Mouse (Mus musculus) small intestine, adult 2 months (tissue): ENCODE measurements at regions not wholly inside any gene's neighbourhood (a gene's known extent, or its start where the extent isn't known, plus 50 kb on each side); places are given as distances from the start of the nearest gene placed in this dataset.

ENCODE experiments used
- H3K27ac ChIP-seq: fragments of 200-500 bp; 2 replicates; pipeline ENCODE4 v1.5.1; 2012; ENCODE audit warnings: low read depth, low read length, control low read depth, inconsistent platforms; ENCODE audit not compliant: insufficient read depth
- H3K27me3 ChIP-seq: fragments of 200-500 bp; 2 replicates; pipeline ENCODE4 v1.6.1; 2012; ENCODE audit warnings: mild to moderate bottlenecking, moderate library complexity, low read length, inconsistent platforms; ENCODE audit not compliant: control insufficient read depth, insufficient read depth
- H3K36me3 ChIP-seq: fragments of 200-500 bp; 2 replicates; pipeline ENCODE4 v1.6.1; 2012; ENCODE audit warnings: mild to moderate bottlenecking, low read length, control low read depth, inconsistent platforms; ENCODE audit not compliant: control insufficient read depth, insufficient read depth
- H3K4me1 ChIP-seq: fragments of 200-500 bp; 2 replicates; pipeline ENCODE4 v1.6.1; 2012; ENCODE audit warnings: low read length, inconsistent platforms, mixed read lengths; ENCODE audit not compliant: control insufficient read depth, insufficient read depth, insufficient read length
- H3K4me3 ChIP-seq: fragments of 200-500 bp; 2 replicates; pipeline ENCODE4 v1.5.1; 2012; ENCODE audit warnings: low read depth, mild to moderate bottlenecking, control low read depth, inconsistent platforms, low read length, moderate library complexity
- CTCF ChIP-seq: fragments of 200-500 bp; IDR thresholded peaks from 2 replicates; pipeline ENCODE4 v1.5.1; 2012; ENCODE audit warnings: low read depth, mild to moderate bottlenecking, control low read depth, inconsistent platforms, low read length, moderate library complexity, mixed read lengths; ENCODE audit not compliant: insufficient replicate concordance, insufficient read length; ENCODE audit errors: extremely low read depth
- POLR2A ChIP-seq: fragments of 200-500 bp; IDR thresholded peaks from 2 replicates; pipeline ENCODE4 v1.6.1; 2012; ENCODE audit warnings: low read depth, mild to moderate bottlenecking, control low read depth, inconsistent platforms, low read length, moderate library complexity
- WGBS: fragments of 180-500 bp; shearing (Covaris S2); methylation state at CpG from one replicate; pipeline ENCODE4 v1.1.7; 2018; 5-methylcytosine and 5-hydroxymethylcytosine counted together

- no peak overlapping the region for H3K4me3 ChIP-seq
- TF ChIP-seq POLR2A = no peak
- no peak for TF ChIP-seq CTCF
- 71% methylated on average over 4 of the region's 4 CpGs for WGBS
- H3K27ac ChIP-seq = no peak overlapping the region
- H3K36me3 ChIP-seq = no peaks in the 10 kb centered on the region
- H3K27me3 ChIP-seq = no peaks in the 10 kb centered on the region
- 0 out of 2 replicates have a peak, but pooled peaks cover 1% of the 10 kb centered on the region for H3K4me1 ChIP-seq
Measured at GRCm38 (mm10) chr9:47283746-47284455, 246.1 kb upstream of the Cadm1 start.

GRCm38 (mm10) chr9:47286930-47287722, 242.8 kb upstream of the Cadm1 start:
- H3K27me3 ChIP-seq = no peaks in the 10 kb centered on the region
- no peaks in the 10 kb centered on the region for H3K36me3 ChIP-seq
- WGBS = 68% methylated on average over 9 of the region's 9 CpGs
- no peak overlapping the region for H3K27ac ChIP-seq
- no peaks in the 10 kb centered on the region for H3K4me1 ChIP-seq
- no peak for TF ChIP-seq CTCF
- no peak for TF ChIP-seq POLR2A
- H3K4me3 ChIP-seq = no peak overlapping the region

- Histone ChIP-seq H3K27me3 (no peaks in the 10 kb centered on the region), H3K4me1 (no peaks in the 10 kb centered on the region), H3K27ac (no peak overlapping the region), H3K36me3 (no peaks in the 10 kb centered on the region), H3K4me3 (no peak overlapping the region)
- 79% methylated on average over 7 of the region's 7 CpGs for WGBS
- TF ChIP-seq POLR2A (no peak), CTCF (no peak)
Measured at GRCm38 (mm10) chr9:47288587-47289199, 241.3 kb upstream of the Cadm1 start.

GRCm38 (mm10) chr9:47300633-47301032, 229.3 kb upstream of the Cadm1 start:
- no peaks in the 10 kb centered on the region for H3K36me3 ChIP-seq
- H3K27me3 ChIP-seq = no peaks in the 10 kb centered on the region
- H3K27ac ChIP-seq = no peak overlapping the region
- 49% methylated on average over 1 of the region's 1 CpGs for WGBS
- no peak for TF ChIP-seq POLR2A
- H3K4me1 ChIP-seq = no peaks in the 10 kb centered on the region; the same call in 1 of the 2 replicates
- H3K4me3 ChIP-seq = no peak overlapping the region

GRCm38 (mm10) chr9:47307125-47307751, 222.7 kb upstream of the Cadm1 start:
- H3K4me1 ChIP-seq = no peaks in the 10 kb centered on the region
- H3K4me3 ChIP-seq = no peak overlapping the region
- 83% methylated on average over 7 of the region's 7 CpGs for WGBS
- H3K27me3 ChIP-seq = no peaks in the 10 kb centered on the region; the same call in 1 of the 2 replicates
- no peak for TF ChIP-seq CTCF
- no peak for TF ChIP-seq POLR2A
- H3K27ac ChIP-seq = no peak overlapping the region
- no peaks in the 10 kb centered on the region for H3K36me3 ChIP-seq

- Histone ChIP-seq H3K27ac (no peak overlapping the region), H3K4me1 (no peaks in the 10 kb centered on the region), H3K36me3 (no peaks in the 10 kb centered on the region), H3K4me3 (no peak overlapping the region), H3K27me3 (no peaks in the 10 kb centered on the region; the same call in 1 of the 2 replicates)
- no peak for TF ChIP-seq POLR2A
- TF ChIP-seq CTCF = no peak
- WGBS = 33% methylated on average over 17 of the region's 17 CpGs
Measured at GRCm38 (mm10) chr9:47307752-47308500, 222.0 kb upstream of the Cadm1 start.

GRCm38 (mm10) chr9:47313433-47313832, 216.5 kb upstream of the Cadm1 start:
- H3K27ac ChIP-seq = no peak overlapping the region
- H3K4me1 ChIP-seq = no peaks in the 10 kb centered on the region
- TF ChIP-seq CTCF (no peak), POLR2A (no peak)
- no peaks in the 10 kb centered on the region for H3K36me3 ChIP-seq
- no peaks in the 10 kb centered on the region; the same call in 1 of the 2 replicates for H3K27me3 ChIP-seq
- no peak overlapping the region for H3K4me3 ChIP-seq
- WGBS = 41% methylated on average over 4 of the region's 4 CpGs
